Mouse (Mus musculus) megakaryocyte-erythroid progenitor cell, adult 5 weeks (primary cell): ENCODE results near the gene Xrra1. TPM values are rescaled to one million over a fixed set of nuclear protein-coding genes. Genes with fewer than 3 reads are reported as not detected.

Source experiments
- polyA plus RNA-seq: library from polyadenylated mRNA; stranded (reverse); fragments of >175 nt; gene quantifications from 2 replicates; pipeline ENCODE4 v1.2.3, GENCODE M21; 2012

The Xrra1 gene
- polyA plus RNA-seq, result 0.03 and 0.05 TPM in 2 replicates

GRCm38 (mm10) chr7:99858813-99859585, at the start of gene Xrra1:
Gene Xrra1, plus strand, starts transcription at chr7:99859116.

GRCm38 (mm10) chr7:99828083-99828570, 30.8 kb upstream of the Xrra1 start, which contains the start of gene Neu3:
Gene Neu3, minus strand, starts transcription at chr7:99828417.

GRCm38 (mm10) chr7:99863362-99863761, 4.4 kb downstream of the Xrra1 start, which contains the start of gene Spcs2:
Gene Spcs2, minus strand, starts transcription at chr7:99863462.

Other genes starting within 250 kb of the Xrra1 start
- gene Tpbgl, start 232.0 kb upstream of the Xrra1 start, polyA plus RNA-seq, result 0.04 and 0.22 TPM in 2 replicates
- gene Slco2b1, start 147.8 kb upstream of the Xrra1 start, polyA plus RNA-seq, result 0.17 and 0.35 TPM in 2 replicates
- gene Olfr520, start 128.8 kb upstream of the Xrra1 start, polyA plus RNA-seq, result not detected in 2 replicates
- gene Olfr521, start 95.6 kb upstream of the Xrra1 start, polyA plus RNA-seq, result not detected in 2 replicates
- gene Neu3, start 30.7 kb upstream of the Xrra1 start, polyA plus RNA-seq, result 1.1 and 1.3 TPM in 2 replicates
- 144 and 167 TPM in 2 replicates for gene Spcs2, start 4.3 kb downstream of the Xrra1 start, polyA plus RNA-seq
- 3.1 and 3.7 TPM in 2 replicates for gene Rnf169, start 121.3 kb downstream of the Xrra1 start, polyA plus RNA-seq
- not detected in 2 replicates for gene Chrdl2, start 147.1 kb downstream of the Xrra1 start, polyA plus RNA-seq